Comparison of ENCODE assay signal across 13 mouse cellular contexts in genomic region chr6:146961832-146962481, GRCm38 (mm10). TPM values are rescaled to one million over a fixed set of nuclear protein-coding genes. Genes with fewer than 3 reads are reported as not detected.
DNase-seq lines count a peak whose midpoint lies in the region; ATAC-seq and TF ChIP-seq lines count a peak whose summit lies in the region.
"Had no signal": no experiment of that assay in that cellular context is flagged by ENCODE, and none has a peak within 500 bp of the region (broad histone marks: within the 10 kb centered on the region; RNA-seq: fewer than 3 reads in every experiment).

No protein-coding gene starts in this region.

- no peak for ATAC-seq in hindbrain, postnatal 0 days
- ATAC-seq in common myeloid progenitor, adult 5-6 weeks (replicated peaks; ENCODE audit: low read depth, poor library complexity, severe bottlenecking): peak; percentile 76
- peak; percentile 89 for ATAC-seq in liver, embryonic 12.5 days
- no peak for ATAC-seq in monocyte, adult 5-6 weeks (replicated peaks; ENCODE audit: insufficient number of reproducible peaks, low FRiP score, low TSS enrichment, poor library complexity, severe bottlenecking)

- TF ChIP-seq EP300 in MEL (IDR thresholded peaks at IDR 0.05; ENCODE audit: low read depth in 1 of 2, low read length in 2 of 2): peak; percentile 10 to 48; a peak in 1 of 4 replicates

- no peaks in the 10 kb centered on the region for H3K27me3 ChIP-seq in hindbrain, postnatal 0 days (ENCODE audit: insufficient read depth, low read length)
- H3K27me3 ChIP-seq in hindbrain, embryonic 10.5 days (ENCODE audit: insufficient read depth, poor library complexity, severe bottlenecking): no peaks in the 10 kb centered on the region
- no peaks in the 10 kb centered on the region for H3K27me3 ChIP-seq in MEL (ENCODE audit: control insufficient read depth in 1 of 2, insufficient read depth in 2 of 2, low read length in 2 of 2)
- H3K27me3 ChIP-seq in liver, embryonic 12.5 days (replicated peaks): no peaks in the 10 kb centered on the region
- H3K27me3 ChIP-seq: kidney, embryonic 15.5 days had no signal

- DNase-seq in hindbrain, postnatal 0 days (ENCODE audit: low spot score): peak; percentile 39
- DNase-seq in hindbrain, embryonic 10.5 days (ENCODE audit: low spot score): no peak
- DNase-seq in MEL (ENCODE audit: low read depth, low spot score): peak; percentile 73
- DNase-seq in adrenal gland, postnatal 10 days: no peak
- DNase-seq in cerebellum, adult 11-12 months: no peak
- DNase-seq: cerebellum, adult 2 months; gastrocnemius, postnatal 25 days; thymus, adult 2 months had no signal

- H3K9me3 ChIP-seq in hindbrain, postnatal 0 days (ENCODE audit: low read length): no peaks in the 10 kb centered on the region
- H3K9me3 ChIP-seq in hindbrain, embryonic 10.5 days: no peaks in the 10 kb centered on the region
- H3K9me3 ChIP-seq in MEL (replicated peaks; ENCODE audit: insufficient read depth, low read length): no peaks in the 10 kb centered on the region
- no peaks in the 10 kb centered on the region for H3K9me3 ChIP-seq in liver, embryonic 12.5 days (replicated peaks)
- H3K9me3 ChIP-seq: kidney, embryonic 15.5 days had no signal

- H3K36me3 ChIP-seq in hindbrain, postnatal 0 days (ENCODE audit: insufficient read depth, low read length): no peaks in the 10 kb centered on the region
- H3K36me3 ChIP-seq in hindbrain, embryonic 10.5 days: no peaks in the 10 kb centered on the region
- peaks cover 0 to 8% of the 10 kb centered on the region in 2 experiments; a peak in 2 of 4 replicates for H3K36me3 ChIP-seq in MEL (ENCODE audit: control insufficient read depth in 1 of 2, insufficient read depth in 2 of 2, low read length in 2 of 2)
- no peaks in the 10 kb centered on the region for H3K36me3 ChIP-seq in liver, embryonic 12.5 days
- H3K36me3 ChIP-seq: kidney, embryonic 15.5 days had no signal

- TF ChIP-seq CTCF in hindbrain, postnatal 0 days (IDR thresholded peaks at IDR 0.05; ENCODE audit: low read depth): peak; percentile 43
- peak; percentile 28 to 84 (median 37); a peak in 5 of 6 replicates for TF ChIP-seq CTCF in MEL (IDR thresholded peaks at IDR 0.05 in 2 of 3, conservative IDR thresholded peaks at IDR 0.05 in 1 of 3; ENCODE audit: control insufficient read depth in 1 of 3, insufficient read depth in 1 of 3, low read depth in 2 of 3, low read length in 3 of 3, poor library complexity in 1 of 3, severe bottlenecking in 1 of 3)

- no peak overlapping the region for H3K27ac ChIP-seq in hindbrain, postnatal 0 days
- H3K27ac ChIP-seq in hindbrain, embryonic 10.5 days: no peak overlapping the region
- peak overlapping the region; percentile 38; the same call in 1 of the 2 replicates for H3K27ac ChIP-seq in MEL (ENCODE audit: control insufficient read depth, low read depth, low read length)
- H3K27ac ChIP-seq in liver, embryonic 12.5 days: peak overlapping the region; percentile 75
- H3K27ac ChIP-seq: kidney, embryonic 15.5 days had no signal

- H3K79me2 ChIP-seq in MEL (ENCODE audit: control insufficient read depth, insufficient read depth, low read length, poor library complexity): no peaks in the 10 kb centered on the region

- H3K4me3 ChIP-seq in hindbrain, postnatal 0 days (ENCODE audit: low read length): no peak overlapping the region
- no peak overlapping the region for H3K4me3 ChIP-seq in hindbrain, embryonic 10.5 days
- H3K4me3 ChIP-seq in MEL (ENCODE audit: control insufficient read depth in 1 of 2, insufficient read depth in 1 of 2, low read depth in 2 of 2, low read length in 2 of 2): no peak overlapping the region
- H3K4me3 ChIP-seq in liver, embryonic 12.5 days: no peak overlapping the region
- H3K4me3 ChIP-seq: kidney, embryonic 15.5 days had no signal

- no peak for TF ChIP-seq POLR2A in MEL (IDR thresholded peaks at IDR 0.05; ENCODE audit: control insufficient read depth in 1 of 2, insufficient read depth in 1 of 2, low read depth in 1 of 2, low read length in 2 of 2, poor library complexity in 1 of 2)

- 78% methylated on average over 6 of the region's 6 CpGs for WGBS in hindbrain, postnatal 0 days
- 81% methylated on average over 6 of the region's 6 CpGs for WGBS in hindbrain, embryonic 10.5 days
- 17% methylated on average over 6 of the region's 6 CpGs for WGBS in liver, embryonic 12.5 days (ENCODE audit: insufficient replicate concordance)

- peak; percentile 88 for TF ChIP-seq RAD21 in MEL (IDR thresholded peaks at IDR 0.05; ENCODE audit: low read depth, low read length)

- H3K4me1 ChIP-seq in hindbrain, postnatal 0 days (ENCODE audit: insufficient read depth, low read length): no peaks in the 10 kb centered on the region
- H3K4me1 ChIP-seq in hindbrain, embryonic 10.5 days (replicated peaks): peaks cover 4% of the 10 kb centered on the region; the same call in 1 of the 2 replicates
- H3K4me1 ChIP-seq in MEL (ENCODE audit: control insufficient read depth in 1 of 2, insufficient read depth in 2 of 2, low read length in 2 of 2): peaks cover 0 to 13% of the 10 kb centered on the region in 2 experiments; a peak in 2 of 4 replicates
- H3K4me1 ChIP-seq in liver, embryonic 12.5 days: peaks cover 52% of the 10 kb centered on the region

- no peak overlapping the region for H3K4me2 ChIP-seq in hindbrain, postnatal 0 days (ENCODE audit: low read depth, low read length)
- peak overlapping the region; percentile 5; the same call in 1 of the 2 replicates for H3K4me2 ChIP-seq in liver, embryonic 12.5 days
- H3K4me2 ChIP-seq: kidney, embryonic 15.5 days had no signal

- H3K9ac ChIP-seq in hindbrain, postnatal 0 days (replicated peaks; ENCODE audit: low read length): no peak overlapping the region
- H3K9ac ChIP-seq in MEL (ENCODE audit: control insufficient read depth, low read depth, low read length, poor library complexity, severe bottlenecking): no peak overlapping the region
- no peak overlapping the region; the same call in 1 of the 2 replicates for H3K9ac ChIP-seq in liver, embryonic 12.5 days
- H3K9ac ChIP-seq: kidney, embryonic 15.5 days had no signal

TF ChIP-seq in MEL, 35 proteins besides CTCF, POLR2A, EP300 and RAD21:
- TF ChIP-seq CHD2 (IDR thresholded peaks at IDR 0.05; ENCODE audit: low read length) (no peak), BHLHE40 (IDR thresholded peaks at IDR 0.05; ENCODE audit: borderline replicate concordance, low read depth, low read length) (0 out of 2 replicates have a peak, but pooled peaks have one; percentile 18), TAL1 (IDR thresholded peaks at IDR 0.05; ENCODE audit: low read length) (peak; percentile 26; the same call in 1 of the 2 replicates), UBTF (IDR thresholded peaks at IDR 0.05; ENCODE audit: borderline replicate concordance, insufficient read depth, low read depth, low read length) (no peak), ZNF384 (IDR thresholded peaks at IDR 0.05; ENCODE audit: low read depth, low read length) (peak; percentile 70), SMC3 (IDR thresholded peaks at IDR 0.05; ENCODE audit: low read depth, low read length) (peak; percentile 94), ZC3H11A (IDR thresholded peaks at IDR 0.05; ENCODE audit: low read depth, low read length) (peak; percentile 91), MYC (IDR thresholded peaks at IDR 0.05; ENCODE audit: low read depth, low read length) (peak; percentile 43; the same call in 1 of the 2 replicates), MAX (IDR thresholded peaks at IDR 0.05; ENCODE audit: low read length) (peak; percentile 46), MYB (IDR thresholded peaks at IDR 0.05; ENCODE audit: low read depth, low read length) (no peak), JUND (IDR thresholded peaks at IDR 0.05; ENCODE audit: low read depth, low read length) (0 out of 2 replicates have a peak, but pooled peaks have one; percentile 34), MXI1 (IDR thresholded peaks at IDR 0.05; ENCODE audit: low read depth, low read length) (peak; percentile 68), ETS1 (IDR thresholded peaks at IDR 0.05; ENCODE audit: low read depth, low read length) (peak; percentile 14; the same call in 1 of the 2 replicates), POLR2AphosphoS5 (IDR thresholded peaks at IDR 0.05; ENCODE audit: borderline replicate concordance, low read depth, low read length) (no peak), GABPA (IDR thresholded peaks at IDR 0.05; ENCODE audit: low read depth, low read length) (no peak), ZKSCAN1 (IDR thresholded peaks at IDR 0.05; ENCODE audit: low read depth, low read length) (no peak), GATA1 (IDR thresholded peaks at IDR 0.05; ENCODE audit: low read depth, low read length) (0 out of 2 replicates have a peak, but pooled peaks have one; percentile 42), TCF12 (IDR thresholded peaks at IDR 0.05; ENCODE audit: low read depth, low read length) (0 out of 2 replicates have a peak, but pooled peaks have one; percentile 6)

RNA-seq across cellular contexts. Expression of gene 1700034J05Rik, which starts 7.7 kb away (rescaled TPM):
- not detected in 2 replicates for total RNA-seq in hindbrain, postnatal 0 days (2014; rRNA removed)
- polyA plus RNA-seq in hindbrain, postnatal 0 days (2015; fragmentation: Nextera tagmentation; extraction: Ambion mirVana): not detected in 2 replicates
- 0.14 and 0.32 TPM in 2 replicates for polyA plus RNA-seq in hindbrain, embryonic 10.5 days (2016; fragmentation: Nextera tagmentation; extraction: Ambion mirVana)
- not detected in 2 replicates for total RNA-seq in MEL (2012; rRNA removed)
- polyA plus RNA-seq in MEL (2012; ENCODE audit: insufficient read depth in 1 of 2, insufficient read length in 2 of 2, low read depth in 1 of 2, low replicate concordance in 2 of 2, missing spikeins in 1 of 2): not detected
- total RNA-seq in common myeloid progenitor, adult 5-6 weeks (2017): not detected in 2 replicates
- polyA plus RNA-seq in liver, embryonic 12.5 days (2016; fragmentation: Nextera tagmentation; extraction: Ambion mirVana): 0.06 and 0.11 TPM in 2 replicates
- 1.2 TPM in 1 of 3 replicates, not detected in the others for total RNA-seq in monocyte, adult 5-6 weeks (2017)
- not detected for total RNA-seq in adrenal gland, postnatal 10 days (2021)
- total RNA-seq: gastrocnemius, postnatal 25 days; left cerebral cortex, postnatal 10 days had no signal
- polyA plus RNA-seq: cerebellum, adult 2 months; thymus, adult 2 months had no signal

Comparison
In these comparisons a context has a peak if more than half of its experiments do, and no peak if none do; other contexts are left out.
1. DNase-seq: peak in hindbrain, postnatal 0 days (single experiment) and MEL (single experiment); none in hindbrain, embryonic 10.5 days (single experiment), adrenal gland, postnatal 10 days (single experiment) and cerebellum, adult 11-12 months (single experiment).
2. ATAC-seq: peak in common myeloid progenitor, adult 5-6 weeks (single experiment) and liver, embryonic 12.5 days (single experiment); none in hindbrain, postnatal 0 days (single experiment) and monocyte, adult 5-6 weeks (single experiment).
3. H3K27ac ChIP-seq: peak in MEL (single experiment) and liver, embryonic 12.5 days (single experiment); none in hindbrain, postnatal 0 days (single experiment) and hindbrain, embryonic 10.5 days (single experiment).